Mouse (Mus musculus): Measurements from ENCODE around the gene Cyp8b1.

DNA sequence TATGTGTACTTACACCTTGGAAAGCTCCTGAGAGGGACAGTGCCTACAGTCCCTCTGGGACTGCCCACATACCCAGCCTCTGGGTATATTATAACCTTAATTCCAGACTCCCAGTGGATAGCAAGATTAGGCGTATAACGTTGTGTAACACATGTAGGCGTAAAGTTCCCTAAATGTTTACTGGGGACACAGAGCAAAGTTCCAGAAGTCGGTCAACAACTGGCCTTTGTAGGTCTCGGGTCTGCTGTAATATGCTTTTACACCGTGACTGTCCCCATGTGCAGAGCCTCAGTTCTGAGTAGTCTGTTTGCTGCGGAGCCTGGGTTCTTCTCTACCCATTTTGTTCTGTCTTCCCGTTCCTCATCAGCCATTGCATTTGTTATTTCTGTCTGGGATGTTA is 7.3 kb upstream of the Cyp8b1 start:
- TF ChIP-seq POU5F1 (IDR thresholded peaks at IDR 0.05; ENCODE audit: borderline replicate concordance, low read length) (no peak), CTCF (conservative IDR thresholded peaks at IDR 0.05; ENCODE audit: low read length) (no peak)

Data from E14TG2a.4 (cell line).